Mouse (Mus musculus) ovary, postnatal 10 days (tissue): ENCODE measurements around the gene Ubxn1.
"Not testable (repeated sequence)": the region's sequence is repeated elsewhere in the genome, so short reads cannot be mapped to it uniquely, and the experiment has no call there.

Source experiments
- DNase-seq: peaks from one replicate; pipeline ENCODE4 v3.0.0; 2022; ENCODE audit warnings: low spot score

Ubxn1 gene

GRCm38 (mm10) chr19:8857689-8858088, 13.6 kb upstream of the Ubxn1 start:
- no peak for DNase-seq

- DNase-seq, result no peak
Observed at GRCm38 (mm10) chr19:8859018-8859417, 12.3 kb upstream of the Ubxn1 start.

- DNase-seq, result no peak
Observed at GRCm38 (mm10) chr19:8864265-8864664, 7.0 kb upstream of the Ubxn1 start.

GRCm38 (mm10) chr19:8870381-8870780, 915 bp upstream of the Ubxn1 start:
- DNase-seq, result not testable (repeated sequence)

- DNase-seq, result no peak
Observed at GRCm38 (mm10) chr19:8870838-8871237, 458 bp upstream of the Ubxn1 start.

GRCm38 (mm10) chr19:8872266-8872840, 1.1 kb downstream of the Ubxn1 start:
- DNase-seq, result no peak

- no peak for DNase-seq
Observed at GRCm38 (mm10) chr19:8875031-8875430, 3.7 kb downstream of the Ubxn1 start.

GRCm38 (mm10) chr19:8880311-8881033, 9.2 kb downstream of the Ubxn1 start, which contains the start of gene Uqcc3:
Uqcc3 (minus strand) TSS chr19:8880923.
- DNase-seq, result peak; percentile 76

GRCm38 (mm10) chr19:8881034-8881392, 9.7 kb downstream of the Ubxn1 start:
- DNase-seq, result no peak

- no peak for DNase-seq
Observed at GRCm38 (mm10) chr19:8883616-8884015, 12.3 kb downstream of the Ubxn1 start, which contains the start of the genes Lbhd1 and Gm49403. Lbhd1 (plus strand) TSS chr19:8883732. Gm49403 (plus strand) TSS chr19:8883930.

GRCm38 (mm10) chr19:8886916-8887584, 15.8 kb downstream of the Ubxn1 start:
- no peak for DNase-seq

GRCm38 (mm10) chr19:8887585-8888463, 16.5 kb downstream of the Ubxn1 start:
- no peak for DNase-seq

- DNase-seq, result peak; percentile 90
Observed at GRCm38 (mm10) chr19:8888511-8889385, 17.5 kb downstream of the Ubxn1 start, which contains the start of the genes 1810009A15Rik and Gm49416. 1810009A15Rik (plus strand) TSS chr19:8888853. Gm49416 (plus strand) TSS chr19:8888926.

GRCm38 (mm10) chr19:8892829-8893766, 21.8 kb downstream of the Ubxn1 start, which contains the start of gene Ints5:
Ints5 (plus strand) TSS chr19:8893005.
- DNase-seq, result peak; percentile 81

GRCm38 (mm10) chr19:8895397-8895960, 24.2 kb downstream of the Ubxn1 start:
- no peak for DNase-seq

- not testable (repeated sequence) for DNase-seq
Observed at GRCm38 (mm10) chr19:8896231-8896630, 24.9 kb downstream of the Ubxn1 start.

- peak; percentile 28 for DNase-seq
Observed at GRCm38 (mm10) chr19:8897211-8897864, 26.0 kb downstream of the Ubxn1 start.

GRCm38 (mm10) chr19:8897865-8898495, 26.7 kb downstream of the Ubxn1 start, which contains the start of gene Ganab:
Ganab (plus strand) TSS chr19:8898071.
- DNase-seq, result peak; percentile 89
